Comparison of ENCODE assay signal across 22 mouse cellular contexts in genomic region chr8:94284204-94284603, GRCm38 (mm10). TPM values are rescaled to one million over a fixed set of nuclear protein-coding genes. Genes with fewer than 3 reads are reported as not detected.
A peak's percentile ranks its signal among the peaks of the same experiment; 100 is the strongest.
DNase-seq lines count a peak whose midpoint lies in the region; ATAC-seq and TF ChIP-seq lines count a peak whose summit lies in the region.
"Had no signal": no experiment of that assay in that cellular context is flagged by ENCODE, and none has a peak within 500 bp of the region (broad histone marks: within the 10 kb centered on the region; RNA-seq: fewer than 3 reads in every experiment).

No protein-coding gene starts in this region.

- TF ChIP-seq CTCF in kidney, adult 2 months (conservative IDR thresholded peaks at IDR 0.05; ENCODE audit: insufficient read depth, insufficient read length, low read depth, low read length): no peak

- no peaks in the 10 kb centered on the region; the same call in 1 of the 2 replicates for H3K4me1 ChIP-seq in kidney, adult 2 months (ENCODE audit: control insufficient read depth, insufficient read depth, low read length)
- H3K4me1 ChIP-seq in kidney, embryonic 14.5 days (ENCODE audit: control insufficient read depth, insufficient read depth, low read length): no peaks in the 10 kb centered on the region
- H3K4me1 ChIP-seq in kidney, embryonic 15.5 days: no peaks in the 10 kb centered on the region
- H3K4me1 ChIP-seq: embryonic facial prominence, embryonic 10.5 days; embryonic facial prominence, embryonic 12.5 days had no signal

- no peak for TF ChIP-seq POLR2A in kidney, adult 2 months (IDR thresholded peaks at IDR 0.05; ENCODE audit: low read depth, low read length)

- H3K36me3 ChIP-seq in kidney, adult 2 months (ENCODE audit: control insufficient read depth, insufficient read depth, low read length): no peaks in the 10 kb centered on the region
- no peaks in the 10 kb centered on the region for H3K36me3 ChIP-seq in kidney, embryonic 14.5 days (ENCODE audit: control insufficient read depth, insufficient read depth, low read length)
- no peaks in the 10 kb centered on the region for H3K36me3 ChIP-seq in kidney, embryonic 15.5 days
- H3K36me3 ChIP-seq: embryonic facial prominence, embryonic 10.5 days; embryonic facial prominence, embryonic 12.5 days; forebrain, embryonic 15.5 days had no signal

- peak; percentile 53 for DNase-seq in kidney, adult 2 months
- peak; percentile 46 for DNase-seq in kidney, adult 9 months
- DNase-seq in kidney, adult 11 months: no peak
- DNase-seq in kidney, postnatal 36 days: peak; percentile 24 to 64
- DNase-seq in adipocyte (ENCODE audit: low spot score): peak; percentile 22
- no peak for DNase-seq in ovary, adult 18-20 months (ENCODE audit: low spot score)
- DNase-seq: adrenal gland, adult 8-10 months; adrenal gland, postnatal 14 days; adrenal gland, postnatal 36 days; cerebellum, adult 11-12 months; cerebellum, adult 2 months; cerebellum, adult 9-10 months; cerebellum, postnatal 10 days; cerebellum, postnatal 25 days had no signal

- no peaks in the 10 kb centered on the region for H3K27me3 ChIP-seq in kidney, adult 2 months (replicated peaks; ENCODE audit: control insufficient read depth, insufficient read depth, low read length)
- H3K27me3 ChIP-seq in kidney, embryonic 14.5 days (ENCODE audit: control insufficient read depth, insufficient read depth, low read length): no peaks in the 10 kb centered on the region
- H3K27me3 ChIP-seq in kidney, embryonic 15.5 days: no peaks in the 10 kb centered on the region
- H3K27me3 ChIP-seq: embryonic facial prominence, embryonic 12.5 days; forebrain, embryonic 13.5 days; forebrain, embryonic 15.5 days had no signal

- WGBS in kidney, adult 2 months: 55% methylated on average over 7 of the region's 7 CpGs
- WGBS in kidney, embryonic 14.5 days: 90% methylated on average over 7 of the region's 7 CpGs
- 89% methylated on average over 7 of the region's 7 CpGs for WGBS in kidney, embryonic 15.5 days

- H3K9ac ChIP-seq in kidney, embryonic 14.5 days (ENCODE audit: low read depth, low read length): no peak overlapping the region
- no peak overlapping the region for H3K9ac ChIP-seq in kidney, embryonic 15.5 days
- H3K9ac ChIP-seq: embryonic facial prominence, embryonic 12.5 days; forebrain, embryonic 13.5 days; forebrain, embryonic 15.5 days had no signal

- H3K4me2 ChIP-seq in kidney, embryonic 14.5 days (replicated peaks; ENCODE audit: low read depth, low read length): no peak overlapping the region
- no peak overlapping the region for H3K4me2 ChIP-seq in kidney, embryonic 15.5 days
- H3K4me2 ChIP-seq: embryonic facial prominence, embryonic 12.5 days; forebrain, embryonic 13.5 days; forebrain, embryonic 15.5 days had no signal

- no peaks in the 10 kb centered on the region for H3K9me3 ChIP-seq in kidney, embryonic 14.5 days (ENCODE audit: control insufficient read depth, low read length)
- no peaks in the 10 kb centered on the region for H3K9me3 ChIP-seq in kidney, embryonic 15.5 days (replicated peaks)
- H3K9me3 ChIP-seq: embryonic facial prominence, embryonic 10.5 days; embryonic facial prominence, embryonic 12.5 days; forebrain, embryonic 13.5 days; forebrain, embryonic 15.5 days had no signal

- H3K27ac ChIP-seq in kidney, adult 2 months (ENCODE audit: insufficient read depth, low read depth, low read length): no peak overlapping the region
- H3K27ac ChIP-seq in kidney, embryonic 14.5 days (ENCODE audit: low read depth, low read length): no peak overlapping the region
- H3K27ac ChIP-seq in kidney, embryonic 15.5 days: no peak overlapping the region
- H3K27ac ChIP-seq: embryonic facial prominence, embryonic 10.5 days; embryonic facial prominence, embryonic 12.5 days; forebrain, embryonic 13.5 days; forebrain, embryonic 15.5 days had no signal

- ATAC-seq in kidney, embryonic 14.5 days (ENCODE audit: low FRiP score, low TSS enrichment): no peak
- no peak for ATAC-seq in kidney, embryonic 15.5 days (replicated peaks; ENCODE audit: low FRiP score)
- ATAC-seq: forebrain, embryonic 13.5 days; forebrain, embryonic 15.5 days had no signal

- no peak overlapping the region for H3K4me3 ChIP-seq in kidney, adult 2 months (ENCODE audit: insufficient read depth, low read depth, low read length)
- no peak overlapping the region for H3K4me3 ChIP-seq in kidney, embryonic 14.5 days (ENCODE audit: low read length)
- no peak overlapping the region for H3K4me3 ChIP-seq in kidney, embryonic 15.5 days (replicated peaks)
- H3K4me3 ChIP-seq: embryonic facial prominence, embryonic 10.5 days; embryonic facial prominence, embryonic 12.5 days; forebrain, embryonic 13.5 days; forebrain, embryonic 15.5 days had no signal

RNA-seq across cellular contexts. Expression of gene Slc12a3, which starts 44.8 kb away (rescaled TPM):
- 600 and 1,070 TPM in 2 replicates for polyA plus RNA-seq in kidney, adult 2 months (2012; rRNA removed)
- polyA plus RNA-seq in kidney, embryonic 14.5 days (2014; fragmentation: Nextera tagmentation; extraction: Ambion mirVana): 0.39 and 0.51 TPM in 2 replicates
- polyA plus RNA-seq in kidney, embryonic 15.5 days (2015; fragmentation: Nextera tagmentation; extraction: Ambion mirVana): 6.1 and 6.4 TPM in 2 replicates
- polyA plus RNA-seq: C2C12; embryonic facial prominence, embryonic 10.5 days; forebrain, embryonic 11.5 days; forebrain, embryonic 13.5 days; forebrain, embryonic 15.5 days had no signal

Comparison
In these comparisons a context has a peak if more than half of its experiments do, and no peak if none do; other contexts are left out.
1. DNase-seq: peak in kidney, adult 2 months (single experiment), kidney, adult 9 months (single experiment), kidney, postnatal 36 days (2 of 2) and adipocyte (single experiment); none in kidney, adult 11 months (single experiment) and ovary, adult 18-20 months (single experiment).
2. RNA of gene Slc12a3, which starts 44.8 kb away (polyA plus RNA-seq): 600 to 1,070 TPM in kidney, adult 2 months; 6.1 to 6.4 TPM in kidney, embryonic 15.5 days and 0.39 to 0.51 TPM in kidney, embryonic 14.5 days; every median in the first group is over 10 times any median in the second.